Mouse (Mus musculus) lung, adult 2 months (tissue): ENCODE measurements around the gene Gm19426.

ENCODE experiments used
- CTCF ChIP-seq: fragments of 200-500 bp; IDR thresholded peaks from 2 replicates; pipeline ENCODE4 v1.5.1; 2011; ENCODE audit warnings: mild to moderate bottlenecking, low read length, control low read depth; ENCODE audit not compliant: insufficient read depth
- POLR2A ChIP-seq: fragments of 200-500 bp; IDR thresholded peaks from 2 replicates; pipeline ENCODE4 v1.6.1; 2011; ENCODE audit warnings: low read depth, mild to moderate bottlenecking, control low read depth, low read length, borderline replicate concordance; ENCODE audit errors: extremely low read depth

DNA sequence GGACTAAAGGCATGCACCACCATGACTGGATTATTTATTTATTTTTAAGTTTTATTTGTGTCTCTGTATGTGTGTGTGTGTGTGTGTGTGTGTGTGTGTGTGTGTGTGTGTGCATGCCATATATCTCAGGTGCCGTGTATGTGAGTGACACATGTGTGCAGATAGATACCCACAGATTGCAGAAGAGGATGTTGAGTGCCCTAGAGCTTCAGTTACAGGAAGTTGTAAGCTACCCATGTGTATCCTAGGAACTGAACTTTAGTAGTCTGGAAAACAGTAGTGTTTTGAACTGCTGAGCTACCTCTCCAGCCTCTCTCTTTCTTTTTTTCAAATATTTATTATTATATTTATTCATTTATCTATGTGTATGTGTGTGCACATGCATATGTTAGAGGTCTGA lies 39.9 kb upstream of the Gm19426 start:
- no peak for TF ChIP-seq CTCF
- TF ChIP-seq POLR2A, result no peak
